Mouse (Mus musculus) bone marrow macrophage, adult 2 months (primary cell): Measurements from ENCODE around the gene Ube3b.

Experiments used
- CTCF ChIP-seq: IDR thresholded peaks from 2 replicates; pipeline ENCODE4 v1.5.1; 2012; ENCODE audit warnings: low read depth, mild to moderate bottlenecking, low read length, moderate library complexity
- POLR2A ChIP-seq: IDR thresholded peaks from 2 replicates; pipeline ENCODE4 v1.6.1; 2012; ENCODE audit warnings: mild to moderate bottlenecking, low read depth, low read length, borderline replicate concordance

DNA sequence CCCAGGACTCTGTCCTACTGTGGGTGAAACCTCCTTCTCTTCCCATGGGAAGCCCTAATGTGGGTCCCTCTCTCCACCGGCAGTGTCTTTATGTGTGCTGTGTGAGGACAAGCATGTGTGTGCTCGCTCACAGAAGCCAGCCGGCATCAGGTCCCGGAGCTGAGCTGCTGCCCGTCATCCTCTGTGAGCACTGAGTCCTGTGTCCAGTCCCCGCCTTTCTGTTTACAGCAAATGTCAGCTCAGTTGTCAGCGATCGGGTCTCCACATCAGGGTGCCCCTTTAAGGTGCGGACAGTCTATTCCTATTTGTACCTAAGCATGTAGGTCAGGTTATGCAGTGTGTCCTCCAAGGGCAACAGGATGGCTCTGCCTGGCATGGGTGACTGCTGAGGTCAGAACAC lies 6.8 kb upstream of the Ube3b start:
- TF ChIP-seq CTCF (no peak), POLR2A (no peak)
